Mouse (Mus musculus): ENCODE measurements around the gene Trp53bp1.
A peak's percentile ranks its signal among the peaks of the same experiment; 100 is the strongest.

Gene Trp53bp1

GRCm38 (mm10) chr2:121244099-121244498 lies 27.1 kb downstream of the Trp53bp1 start:
- no peak for DNase-seq

GRCm38 (mm10) chr2:121239426-121239825 lies 31.8 kb downstream of the Trp53bp1 start:
- DNase-seq = no peak

- no peak for DNase-seq
Observed at GRCm38 (mm10) chr2:121235460-121236072, 35.6 kb downstream of the Trp53bp1 start.

GRCm38 (mm10) chr2:121228135-121228534 lies 43.1 kb downstream of the Trp53bp1 start:
- DNase-seq = no peak

- DNase-seq = peak; percentile 66
Observed at GRCm38 (mm10) chr2:121223010-121223409, 48.2 kb downstream of the Trp53bp1 start.

- no peak for DNase-seq
Observed at GRCm38 (mm10) chr2:121219994-121220393, 51.2 kb downstream of the Trp53bp1 start.

GRCm38 (mm10) chr2:121219177-121219576 lies 52.0 kb downstream of the Trp53bp1 start:
- DNase-seq = no peak

GRCm38 (mm10) chr2:121214491-121214890 lies 56.7 kb downstream of the Trp53bp1 start:
- DNase-seq = no peak

- no peak for DNase-seq
Observed at GRCm38 (mm10) chr2:121206541-121206940, 64.7 kb downstream of the Trp53bp1 start.

- DNase-seq = peak; percentile 53
Observed at GRCm38 (mm10) chr2:121204276-121204675, 66.9 kb downstream of the Trp53bp1 start.

GRCm38 (mm10) chr2:121195466-121195865 lies 75.7 kb downstream of the Trp53bp1 start:
- peak; percentile 54 for DNase-seq

GRCm38 (mm10) chr2:121188530-121188929 lies 82.7 kb downstream of the Trp53bp1 start:
- no peak for DNase-seq

GRCm38 (mm10) chr2:121184142-121184541 lies 87.1 kb downstream of the Trp53bp1 start:
- no peak for DNase-seq

- DNase-seq = no peak
Observed at GRCm38 (mm10) chr2:121183431-121183830, 87.8 kb downstream of the Trp53bp1 start.

- no peak for DNase-seq
Observed at GRCm38 (mm10) chr2:121178828-121179479, 92.3 kb downstream of the Trp53bp1 start.

GRCm38 (mm10) chr2:121170980-121171742 lies 100.0 kb downstream of the Trp53bp1 start, which contains the start of gene Zscan29:
TSS of gene Zscan29 (minus strand) at chr2:121171125.
- DNase-seq = peak; percentile 89

- no peak for DNase-seq
Observed at GRCm38 (mm10) chr2:121170481-121170971, 100.7 kb downstream of the Trp53bp1 start, which contains the start of gene Tubgcp4. TSS of gene Tubgcp4 (plus strand) at chr2:121170654.

- no peak for DNase-seq
Observed at GRCm38 (mm10) chr2:121169902-121170301, 101.3 kb downstream of the Trp53bp1 start.

GRCm38 (mm10) chr2:121169173-121169572 lies 102.0 kb downstream of the Trp53bp1 start:
- DNase-seq = no peak

- no peak for DNase-seq
Observed at GRCm38 (mm10) chr2:121153100-121153499, 118.1 kb downstream of the Trp53bp1 start.

- no peak for DNase-seq
Observed at GRCm38 (mm10) chr2:121149679-121150078, 121.5 kb downstream of the Trp53bp1 start.
